In the genomic region with DNA sequence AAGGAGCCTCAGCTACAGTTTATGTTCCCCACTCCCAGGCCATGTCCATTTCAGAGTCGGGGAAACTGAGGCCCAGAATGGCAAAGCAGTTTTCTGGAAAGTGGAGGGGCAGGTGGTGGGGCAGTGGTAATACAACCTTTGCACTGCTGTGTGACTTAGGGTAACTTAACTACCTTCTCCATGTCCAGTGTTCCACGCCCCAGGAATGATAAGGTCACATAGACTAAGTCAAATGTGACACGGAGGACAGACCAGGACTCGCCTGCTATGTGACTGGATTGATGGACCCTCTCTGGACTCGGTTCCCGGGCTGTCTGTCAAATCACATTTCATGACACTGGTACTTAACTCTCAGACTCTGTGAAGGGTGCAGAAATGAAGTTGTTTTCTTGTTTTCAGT, we compare ENCODE assay signal across 9 mouse cellular contexts. TPM values are rescaled to one million over a fixed set of nuclear protein-coding genes. Genes with fewer than 3 reads are reported as not detected.
A peak's percentile ranks its signal among the peaks of the same experiment; 100 is the strongest.
DNase-seq lines count a peak whose midpoint lies in the region; ATAC-seq and TF ChIP-seq lines count a peak whose summit lies in the region.
"Had no signal": no experiment of that assay in that cellular context is flagged by ENCODE, and none has a peak within 500 bp of the region (broad histone marks: within the 10 kb centered on the region; RNA-seq: fewer than 3 reads in every experiment).

No protein-coding gene starts in this region.

- peak overlapping the region; percentile 70 for H3K4me2 ChIP-seq in liver, embryonic 12.5 days
- peak overlapping the region; percentile 72 for H3K4me2 ChIP-seq in stomach, postnatal 0 days (replicated peaks; ENCODE audit: low read depth)

- no peaks in the 10 kb centered on the region for H3K9me3 ChIP-seq in heart, embryonic 10.5 days
- H3K9me3 ChIP-seq in liver, embryonic 12.5 days (replicated peaks): no peaks in the 10 kb centered on the region
- H3K9me3 ChIP-seq in stomach, postnatal 0 days (ENCODE audit: control insufficient read depth, low read length): no peaks in the 10 kb centered on the region

- H3K4me3 ChIP-seq in heart, embryonic 10.5 days: peak overlapping the region; percentile 55
- peak overlapping the region; percentile 58 for H3K4me3 ChIP-seq in liver, embryonic 12.5 days
- H3K4me3 ChIP-seq in stomach, postnatal 0 days (ENCODE audit: low read depth, low read length): peak overlapping the region; percentile 44

- H3K9ac ChIP-seq in liver, embryonic 12.5 days: peak overlapping the region; percentile 53
- peak overlapping the region; percentile 72 for H3K9ac ChIP-seq in stomach, postnatal 0 days (ENCODE audit: low read length)

- ATAC-seq in liver, embryonic 12.5 days: no peak
- no peak for ATAC-seq in stomach, postnatal 0 days (ENCODE audit: low FRiP score, low TSS enrichment)

- peaks cover 7% of the 10 kb centered on the region for H3K4me1 ChIP-seq in heart, embryonic 10.5 days
- H3K4me1 ChIP-seq in liver, embryonic 12.5 days: peaks cover 10% of the 10 kb centered on the region
- no peaks in the 10 kb centered on the region for H3K4me1 ChIP-seq in stomach, postnatal 0 days (replicated peaks; ENCODE audit: control insufficient read depth, insufficient read depth)

- H3K27me3 ChIP-seq in heart, embryonic 10.5 days (ENCODE audit: insufficient read depth, poor library complexity, severe bottlenecking): no peaks in the 10 kb centered on the region
- no peaks in the 10 kb centered on the region for H3K27me3 ChIP-seq in liver, embryonic 12.5 days (replicated peaks)
- H3K27me3 ChIP-seq in stomach, postnatal 0 days (ENCODE audit: control insufficient read depth, insufficient read depth, low read length): no peaks in the 10 kb centered on the region

- no peak overlapping the region for H3K27ac ChIP-seq in heart, embryonic 10.5 days
- no peak overlapping the region for H3K27ac ChIP-seq in liver, embryonic 12.5 days
- no peak overlapping the region for H3K27ac ChIP-seq in stomach, postnatal 0 days (replicated peaks)

- no peak for DNase-seq in heart, embryonic 10.5 days (ENCODE audit: low spot score)
- DNase-seq in heart, postnatal 4 days: no peak
- peak; percentile 6 for DNase-seq in thymus, postnatal 0 days (ENCODE audit: low spot score)
- DNase-seq in thymus, postnatal 14 days: no peak
- DNase-seq in stomach, postnatal 0 days (ENCODE audit: low spot score): no peak
- DNase-seq in gastrocnemius, postnatal 4 days (ENCODE audit: low spot score in 2 of 2): no peak
- no peak for DNase-seq in frontal cortex, postnatal 25 days (ENCODE audit: low spot score in 2 of 2)

- H3K36me3 ChIP-seq in heart, embryonic 10.5 days: no peaks in the 10 kb centered on the region
- H3K36me3 ChIP-seq in liver, embryonic 12.5 days: no peaks in the 10 kb centered on the region
- no peaks in the 10 kb centered on the region for H3K36me3 ChIP-seq in stomach, postnatal 0 days (ENCODE audit: control insufficient read depth, insufficient read depth, low read length)

- WGBS in heart, embryonic 10.5 days: 76% methylated on average over 6 of the region's 6 CpGs
- 59% methylated on average over 6 of the region's 6 CpGs for WGBS in liver, embryonic 12.5 days (ENCODE audit: insufficient replicate concordance)
- 81% methylated on average over 6 of the region's 6 CpGs for WGBS in stomach, postnatal 0 days

- no peak for TF ChIP-seq EP300 in stomach, postnatal 0 days (optimal IDR thresholded peaks at IDR 0.05)

- no peak for TF ChIP-seq CTCF in stomach, postnatal 0 days (IDR thresholded peaks at IDR 0.05; ENCODE audit: low read depth)

RNA-seq across cellular contexts. Expression of gene Oas1c, which starts 0.7 kb away (rescaled TPM):
- polyA plus RNA-seq in heart, embryonic 10.5 days (2016; fragmentation: Nextera tagmentation; extraction: Ambion mirVana): 0.28 and 0.46 TPM in 2 replicates
- total RNA-seq in heart, postnatal 4 days (2021): under 1 TPM; 0.36 to 0.91 TPM
- 1.9 and 2.1 TPM in 2 replicates for polyA plus RNA-seq in thymus, postnatal 0 days (2015; fragmentation: Nextera tagmentation; extraction: Ambion mirVana)
- polyA plus RNA-seq in liver, embryonic 12.5 days (2016; fragmentation: Nextera tagmentation; extraction: Ambion mirVana): 0.20 and 0.24 TPM in 2 replicates
- polyA plus RNA-seq in stomach, postnatal 0 days (2015; fragmentation: Nextera tagmentation; extraction: Ambion mirVana): 1.1 and 1.2 TPM in 2 replicates
- total RNA-seq in gastrocnemius, postnatal 4 days (2021): under 1 TPM; 0.23 to 0.42 TPM

RNA-seq across cellular contexts. Expression of gene Oas1e, which starts 17.7 kb away (rescaled TPM):
- 0.08 TPM in 1 of 2 replicates, not detected in the other for polyA plus RNA-seq in heart, embryonic 10.5 days (2016; fragmentation: Nextera tagmentation; extraction: Ambion mirVana)
- not detected for total RNA-seq in heart, postnatal 4 days (2021)
- polyA plus RNA-seq in thymus, postnatal 0 days (2015; fragmentation: Nextera tagmentation; extraction: Ambion mirVana): 0.39 and 0.64 TPM in 2 replicates
- not detected in 2 replicates for polyA plus RNA-seq in liver, embryonic 12.5 days (2016; fragmentation: Nextera tagmentation; extraction: Ambion mirVana)
- polyA plus RNA-seq in stomach, postnatal 0 days (2015; fragmentation: Nextera tagmentation; extraction: Ambion mirVana): not detected in 2 replicates
- not detected for total RNA-seq in gastrocnemius, postnatal 4 days (2021)
- polyA plus RNA-seq: C2C12 had no signal

RNA-seq across cellular contexts. Expression of gene Oas1f, which starts 34.1 kb away (rescaled TPM):
- not detected in 2 replicates for polyA plus RNA-seq in heart, embryonic 10.5 days (2016; fragmentation: Nextera tagmentation; extraction: Ambion mirVana)
- total RNA-seq in heart, postnatal 4 days (2021): not detected
- 0.42 and 0.44 TPM in 2 replicates for polyA plus RNA-seq in thymus, postnatal 0 days (2015; fragmentation: Nextera tagmentation; extraction: Ambion mirVana)
- polyA plus RNA-seq in liver, embryonic 12.5 days (2016; fragmentation: Nextera tagmentation; extraction: Ambion mirVana): not detected in 2 replicates
- polyA plus RNA-seq in stomach, postnatal 0 days (2015; fragmentation: Nextera tagmentation; extraction: Ambion mirVana): not detected in 2 replicates
- not detected for total RNA-seq in gastrocnemius, postnatal 4 days (2021)
- polyA plus RNA-seq: C2C12 had no signal

RNA-seq across cellular contexts. Expression of gene Oas3, which starts 35.6 kb away (rescaled TPM):
- polyA plus RNA-seq in heart, embryonic 10.5 days (2016; fragmentation: Nextera tagmentation; extraction: Ambion mirVana): 0.29 and 0.37 TPM in 2 replicates
- under 1 TPM; 0.07 to 0.14 TPM for total RNA-seq in heart, postnatal 4 days (2021)
- 1.7 and 1.9 TPM in 2 replicates for polyA plus RNA-seq in thymus, postnatal 0 days (2015; fragmentation: Nextera tagmentation; extraction: Ambion mirVana)
- 0.05 and 0.07 TPM in 2 replicates for polyA plus RNA-seq in liver, embryonic 12.5 days (2016; fragmentation: Nextera tagmentation; extraction: Ambion mirVana)
- 0.40 and 0.41 TPM in 2 replicates for polyA plus RNA-seq in stomach, postnatal 0 days (2015; fragmentation: Nextera tagmentation; extraction: Ambion mirVana)
- total RNA-seq in gastrocnemius, postnatal 4 days (2021): not detected
- polyA plus RNA-seq: C2C12 had no signal

RNA-seq across cellular contexts. Expression of gene Oas1h, which starts 48.2 kb away (rescaled TPM):
- not detected in 2 replicates for polyA plus RNA-seq in heart, embryonic 10.5 days (2016; fragmentation: Nextera tagmentation; extraction: Ambion mirVana)
- not detected for total RNA-seq in heart, postnatal 4 days (2021)
- polyA plus RNA-seq in thymus, postnatal 0 days (2015; fragmentation: Nextera tagmentation; extraction: Ambion mirVana): 0.19 and 0.52 TPM in 2 replicates
- not detected in 2 replicates for polyA plus RNA-seq in liver, embryonic 12.5 days (2016; fragmentation: Nextera tagmentation; extraction: Ambion mirVana)
- polyA plus RNA-seq in stomach, postnatal 0 days (2015; fragmentation: Nextera tagmentation; extraction: Ambion mirVana): not detected in 2 replicates
- not detected for total RNA-seq in gastrocnemius, postnatal 4 days (2021)
- polyA plus RNA-seq: C2C12 had no signal
